Mouse (Mus musculus) mouse embryonic stem cell (cell line): ENCODE measurements around the gene Mier2.

Experiments
- in situ Hi-C, 2 experiments: fragments of 300-500 bp; cut with MboI; formaldehyde crosslinking; loops; 1 replicate in 1 of 2; 3 replicates in 1 of 2; pipeline ENCODE4 v1.14.3; 2019 to 2020; ENCODE audit warnings: low sequenced_read_pairs in 2 of 2, low pct_unique_long_range_greater_than_20kb in 1 of 2, mixed read lengths in 1 of 2; ENCODE audit not compliant: unreplicated experiment in 1 of 2

Mier2 gene

DNA sequence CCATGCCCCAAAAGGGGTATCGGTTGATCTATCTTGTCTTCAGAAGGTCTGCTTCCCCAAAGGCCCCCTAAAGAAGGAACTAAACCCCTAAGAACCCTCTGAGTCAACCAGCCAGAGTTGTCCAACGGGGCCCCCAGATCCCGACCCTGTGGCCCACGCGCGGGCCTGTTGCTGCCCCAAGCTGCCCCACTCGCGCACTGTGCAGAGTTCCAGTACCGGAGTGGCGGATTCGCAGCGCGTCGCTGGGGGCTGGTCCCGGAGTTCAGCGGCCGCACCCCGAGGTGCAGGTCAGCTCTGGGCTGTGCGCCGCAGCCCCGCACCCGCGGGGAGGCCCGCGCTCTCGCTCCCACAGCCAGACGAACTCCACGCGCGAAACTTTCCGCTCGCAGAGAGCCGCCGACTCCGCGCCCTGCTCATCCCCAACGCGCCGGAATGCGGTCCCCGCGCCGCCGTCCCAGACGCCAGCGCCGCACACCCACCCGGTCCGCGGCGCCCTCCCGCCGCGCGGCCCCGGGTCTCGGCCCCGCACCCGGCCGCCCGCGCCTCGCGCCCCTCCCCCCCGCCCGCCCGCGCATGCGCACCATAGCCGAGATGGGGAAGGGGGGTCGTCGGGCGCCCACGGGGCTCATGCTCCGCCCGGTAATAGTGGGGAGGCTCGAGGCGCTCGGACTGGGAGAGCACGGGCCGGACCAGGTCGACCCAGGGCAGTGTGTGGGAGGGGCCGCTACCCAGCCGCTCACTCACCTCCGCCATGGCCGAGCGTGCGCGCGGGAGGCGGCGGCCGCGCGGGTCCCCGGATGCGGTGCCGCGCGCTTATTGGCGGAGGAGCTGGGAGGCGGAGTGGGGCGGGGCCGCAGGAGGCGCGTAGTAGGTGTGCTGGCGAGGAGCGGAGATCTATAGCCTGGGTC lies at the start of gene Mier2:
TSS of gene Mier2 (minus strand) at position 870 of the 908 bp plus-strand sequence.
- in situ Hi-C loops: no loop called here

DNA sequence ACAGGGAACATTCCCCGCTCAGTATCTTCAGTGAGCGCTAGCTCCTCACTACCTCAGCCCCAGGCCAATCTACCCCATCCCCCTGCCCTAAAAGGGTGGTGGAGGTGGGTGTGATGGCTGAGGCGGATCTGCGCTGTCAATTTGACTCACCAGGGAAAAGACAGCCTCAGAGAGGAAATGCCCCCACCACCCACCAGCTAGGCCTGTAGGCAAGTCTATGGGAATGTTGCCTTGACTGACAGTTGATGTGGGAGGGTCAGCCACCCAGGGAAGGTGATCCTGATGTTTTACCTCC lies 42.9 kb upstream of the Mier2 start:
- in situ Hi-C loops: no loop called here

DNA sequence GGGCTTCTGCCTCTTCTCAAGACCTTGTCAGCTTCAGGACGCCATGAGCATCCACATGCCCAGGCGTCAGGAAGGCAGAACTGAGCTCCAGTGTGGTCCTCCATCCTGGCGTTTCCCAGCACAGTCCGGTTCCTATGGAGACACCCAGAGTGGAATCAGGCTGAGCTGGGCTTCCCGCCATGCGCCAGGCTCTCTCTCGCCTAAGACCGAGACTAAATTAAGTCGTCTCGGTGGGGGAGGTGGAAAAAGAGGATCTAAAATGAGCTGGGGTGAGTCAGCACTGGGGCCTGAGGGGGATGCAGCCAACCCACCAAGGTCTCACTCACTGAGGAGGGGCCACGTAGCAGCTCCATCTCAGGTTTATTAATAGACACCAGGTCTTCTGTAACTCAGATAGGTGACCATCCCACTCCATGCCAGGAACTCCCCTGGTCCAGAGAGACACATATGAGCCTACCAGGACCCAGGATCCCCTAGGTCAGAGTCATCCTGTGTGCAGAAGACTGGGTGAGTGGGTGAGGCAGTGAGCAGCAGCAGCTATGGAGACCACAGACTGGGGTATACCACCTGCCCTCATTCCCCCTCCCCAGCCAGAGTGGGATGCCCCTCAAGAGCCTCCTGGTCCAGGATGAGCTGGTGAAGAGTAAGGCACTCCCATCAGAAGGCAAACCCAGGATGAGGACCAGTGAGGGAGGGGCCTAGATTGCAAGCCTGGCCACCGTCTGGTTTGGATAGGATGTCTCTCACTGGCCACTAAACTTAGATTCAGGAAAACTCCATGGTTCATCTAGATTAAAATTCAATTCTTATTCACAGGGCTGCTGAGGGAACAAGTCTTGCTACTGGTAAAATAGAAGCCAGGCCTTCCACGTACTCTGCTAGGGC lies 42.3 kb upstream of the Mier2 start:
- in situ Hi-C loops: no loop called here

DNA sequence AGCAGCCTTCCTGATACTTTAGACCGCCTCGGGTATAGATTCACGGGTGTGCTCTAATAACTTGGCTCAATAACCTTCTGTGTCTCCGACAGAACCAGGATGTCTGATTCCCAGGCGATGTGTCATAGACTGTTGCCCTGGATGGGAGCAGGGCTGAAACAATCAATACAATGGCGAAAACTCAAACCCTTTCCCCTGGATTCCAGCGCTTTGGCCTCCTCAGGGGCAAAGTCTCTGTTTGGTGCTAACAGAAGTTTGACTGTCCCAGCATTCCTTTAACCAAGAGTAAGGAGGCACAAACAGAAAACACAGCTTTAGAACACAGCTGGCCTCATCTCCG lies 40.6 kb upstream of the Mier2 start:
- in situ Hi-C loops: no loop called here

DNA sequence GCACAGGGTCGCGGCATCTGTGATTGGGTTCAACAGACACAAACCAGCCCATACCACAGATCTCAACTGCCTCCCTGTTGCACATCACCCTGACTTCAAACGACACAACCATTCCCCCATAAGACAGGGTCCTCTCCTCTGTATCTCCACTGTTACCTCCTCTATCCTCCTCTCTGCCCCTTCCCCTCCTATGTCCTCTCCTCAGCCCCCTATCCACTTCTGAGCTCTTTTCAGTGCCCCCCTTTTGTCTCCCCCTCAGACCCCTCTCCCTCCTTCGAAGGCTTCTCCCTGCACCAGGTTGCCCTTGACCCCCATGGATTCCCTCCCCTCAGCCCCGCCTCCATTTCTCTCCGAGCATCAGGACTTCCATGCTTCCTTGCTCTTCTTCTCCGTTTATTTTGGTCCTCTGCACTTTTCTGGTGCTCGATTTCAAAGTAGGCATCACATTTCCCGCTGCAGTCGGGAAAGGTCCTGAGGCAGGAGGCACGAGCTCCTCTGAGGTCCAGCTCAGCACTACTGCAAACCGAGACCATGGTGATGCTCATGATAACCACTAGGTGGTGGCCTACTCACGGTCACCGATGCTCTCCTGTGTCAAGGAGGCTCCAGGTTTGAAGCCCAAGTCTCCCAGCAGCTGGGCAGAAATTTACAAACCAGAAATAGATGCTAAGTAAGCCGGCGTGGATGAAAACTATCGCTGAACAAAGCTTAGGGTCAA lies 40.0 kb upstream of the Mier2 start:
- in situ Hi-C loops: no loop called here

DNA sequence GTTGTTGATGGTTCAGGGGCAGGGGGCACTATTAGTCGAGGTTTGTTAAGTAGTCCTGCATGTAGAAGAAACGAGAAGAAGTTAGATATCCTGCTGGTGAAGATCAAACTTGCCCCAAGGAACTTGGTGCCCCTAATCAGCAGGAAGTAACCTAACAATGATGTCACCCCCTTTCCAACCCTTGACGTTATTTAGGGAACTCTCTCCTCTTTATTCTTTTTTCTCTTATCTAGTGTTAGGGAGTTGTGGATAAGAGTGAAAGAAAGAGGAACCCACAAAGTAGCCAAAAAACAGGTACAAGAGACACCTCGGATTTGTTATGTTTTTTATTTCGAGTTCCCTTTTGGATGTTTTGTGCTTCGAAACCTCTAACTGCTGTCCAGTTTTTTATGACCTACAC lies 39.1 kb upstream of the Mier2 start:
- in situ Hi-C loops: no loop called here

DNA sequence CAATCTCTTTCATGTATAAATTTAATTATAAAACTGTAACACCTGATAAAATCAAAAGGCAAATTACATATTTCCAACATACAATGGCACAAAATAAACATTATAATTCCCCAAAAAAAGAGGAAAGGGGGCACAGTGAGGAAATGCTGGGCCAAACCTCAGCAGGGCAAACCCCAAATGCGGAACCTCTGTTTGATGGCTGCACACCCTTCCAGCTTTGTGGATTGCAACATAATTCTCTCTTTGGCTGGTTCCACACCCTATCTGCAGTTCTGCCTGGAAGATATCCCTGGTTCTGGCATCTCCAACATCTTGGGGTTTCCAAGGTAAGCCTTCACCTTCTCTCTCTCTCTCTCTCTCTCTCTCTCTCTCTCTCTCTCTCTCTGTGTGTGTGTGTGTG lies 35.7 kb upstream of the Mier2 start:
- in situ Hi-C loops: no loop called here

DNA sequence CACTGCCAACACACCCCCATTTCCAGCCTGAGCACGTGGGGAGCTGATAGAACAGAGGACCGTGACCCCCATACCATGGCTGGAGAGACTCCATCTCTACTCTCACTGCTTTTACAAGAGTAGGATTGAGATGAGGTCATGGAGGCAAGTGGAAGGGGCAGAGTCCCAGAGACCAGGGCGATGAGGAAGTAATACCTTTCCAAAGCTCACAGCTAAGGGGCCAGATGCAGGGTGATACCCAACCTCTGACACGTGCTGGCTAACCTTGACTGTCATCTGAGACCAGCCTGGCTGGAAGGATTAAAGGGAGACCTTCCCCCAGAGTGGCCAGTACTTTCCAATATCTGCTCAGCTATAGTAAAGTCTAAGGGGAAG lies 32.7 kb upstream of the Mier2 start:
- in situ Hi-C loops: no loop called here

DNA sequence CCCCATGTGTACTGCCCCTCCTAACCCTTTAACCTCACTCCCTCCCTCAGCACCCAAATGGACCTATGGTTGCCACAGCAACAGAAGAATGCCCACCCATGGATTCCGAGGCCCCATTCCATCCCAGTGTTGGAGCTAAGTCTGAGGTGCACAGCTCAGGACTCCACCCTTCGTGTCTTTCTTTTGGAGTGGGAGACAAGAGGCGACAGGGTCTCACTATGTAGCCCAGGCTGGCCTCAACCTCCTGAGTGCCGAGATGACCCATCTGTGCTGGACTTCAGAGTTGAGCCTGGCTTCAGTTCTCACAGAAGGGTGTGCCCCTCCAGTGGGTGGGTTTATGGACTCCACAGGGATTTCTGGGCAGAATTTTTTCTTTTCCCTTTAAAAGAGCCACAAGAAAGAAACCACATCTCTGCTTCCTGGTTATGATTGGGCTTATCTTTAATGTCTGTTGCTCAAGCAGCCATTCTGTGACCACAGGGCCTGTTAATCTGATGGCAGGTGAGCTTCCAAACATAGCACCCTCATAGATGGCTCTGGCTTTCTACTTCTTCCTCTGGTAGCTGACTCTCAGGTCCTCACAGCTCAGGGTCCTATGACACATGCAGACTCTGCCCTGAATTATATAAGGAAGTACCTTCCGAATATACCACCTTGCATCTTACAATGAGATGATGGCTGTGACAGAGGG lies 32.2 kb upstream of the Mier2 start, which contains the start of gene Theg:
TSS of gene Theg (minus strand) at position 271 of the 691 bp plus-strand sequence.
- in situ Hi-C loops: no loop called here

DNA sequence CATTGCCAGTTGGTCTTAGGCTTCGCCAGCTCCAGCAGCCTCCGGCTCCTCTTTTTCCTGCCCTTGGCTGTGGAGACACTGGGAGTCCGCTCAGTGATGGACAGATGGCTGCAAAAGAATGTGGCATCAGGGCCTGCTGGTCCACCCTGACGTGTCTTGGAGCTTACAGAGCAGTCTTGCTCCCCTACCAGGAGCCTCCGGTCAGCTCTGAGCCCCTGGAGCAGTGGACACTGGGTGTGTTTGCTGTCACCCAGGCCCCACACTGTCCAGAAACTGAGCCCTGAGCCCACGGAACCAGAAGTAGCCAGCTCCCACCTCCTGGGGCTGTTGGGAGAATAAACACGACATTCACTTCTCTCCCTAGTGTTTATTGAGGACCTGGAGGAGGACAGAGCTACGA lies 31.2 kb upstream of the Mier2 start:
- in situ Hi-C loops: no loop called here

DNA sequence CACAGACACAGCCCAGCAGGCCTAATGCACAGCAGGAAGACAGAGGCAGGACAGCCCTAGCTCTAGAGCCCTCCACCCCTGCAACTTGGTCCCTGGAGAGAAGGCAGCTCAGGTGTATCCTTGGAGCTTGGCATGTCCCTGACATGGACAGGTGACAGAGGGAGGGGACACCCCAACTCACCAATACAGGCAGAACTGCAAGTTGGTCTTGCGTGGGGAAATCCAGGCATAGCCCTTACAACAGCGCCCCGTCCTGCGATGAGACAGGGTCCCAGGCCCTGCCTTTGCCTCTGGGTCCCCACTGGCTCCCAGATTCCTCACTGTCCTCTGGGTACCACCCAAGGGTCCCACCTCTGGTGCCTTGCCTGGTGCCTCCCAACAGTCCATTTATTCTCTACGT lies 30.7 kb upstream of the Mier2 start:
- in situ Hi-C loops: no loop called here

DNA sequence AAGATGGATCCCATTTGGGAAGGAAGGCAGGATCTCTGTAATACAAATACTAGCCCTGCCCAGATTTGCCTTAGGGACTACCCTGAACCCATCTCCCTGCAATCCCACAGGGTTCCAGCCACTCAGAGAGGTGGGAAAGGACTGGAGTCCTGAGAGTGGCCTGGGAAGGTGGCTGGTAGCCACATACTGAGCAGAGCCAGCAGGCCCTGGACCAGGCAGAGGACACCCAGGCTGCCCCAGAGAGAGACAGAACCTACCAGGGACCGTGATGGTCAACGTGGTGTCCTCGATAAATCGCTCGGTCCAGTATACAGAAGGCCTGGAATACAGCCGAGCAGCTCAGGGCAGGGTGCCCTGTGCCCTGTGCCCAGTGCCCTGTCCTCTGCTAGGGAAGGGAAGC lies 30.1 kb upstream of the Mier2 start:
- in situ Hi-C loops: no loop called here

DNA sequence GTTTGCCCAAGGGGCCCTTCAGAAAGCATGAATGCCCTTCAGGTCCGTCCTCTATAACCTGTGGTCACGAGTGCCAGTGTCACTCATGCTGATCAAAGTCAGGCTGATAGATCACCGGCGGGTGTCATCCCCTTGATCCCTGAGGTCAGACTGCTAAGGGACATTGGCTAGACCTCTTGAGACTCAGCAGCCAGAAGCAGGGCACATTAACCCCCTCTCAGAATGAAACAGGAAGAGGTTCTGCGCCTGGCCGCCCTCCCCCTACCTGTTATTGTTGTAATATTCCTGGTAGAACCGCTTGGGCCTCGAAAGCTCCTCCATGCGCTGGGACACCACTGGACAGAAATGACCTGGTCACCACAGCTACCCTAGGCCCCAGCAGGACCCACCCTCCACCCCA lies 29.4 kb upstream of the Mier2 start:
- in situ Hi-C loops: no loop called here

DNA sequence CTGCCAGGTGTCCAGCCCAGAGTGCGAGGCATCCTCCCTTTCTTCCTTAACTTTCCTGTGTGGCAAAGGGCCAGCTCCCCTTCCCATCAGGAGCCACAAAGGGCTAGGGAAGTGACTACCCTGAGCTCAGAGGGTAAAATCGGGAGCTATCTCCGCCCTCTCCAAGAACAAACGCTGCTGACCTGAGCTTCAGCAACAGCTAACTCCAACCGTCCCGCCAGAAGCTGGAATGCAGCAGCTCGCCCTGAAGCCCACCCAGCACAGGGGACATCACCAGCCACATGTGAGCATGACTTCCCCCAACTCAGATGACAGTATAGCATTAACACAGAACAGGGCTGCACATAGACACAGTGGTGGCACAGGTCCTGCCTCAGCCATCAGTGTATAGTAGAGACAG lies 29.0 kb upstream of the Mier2 start:
- in situ Hi-C loops: no loop called here

DNA sequence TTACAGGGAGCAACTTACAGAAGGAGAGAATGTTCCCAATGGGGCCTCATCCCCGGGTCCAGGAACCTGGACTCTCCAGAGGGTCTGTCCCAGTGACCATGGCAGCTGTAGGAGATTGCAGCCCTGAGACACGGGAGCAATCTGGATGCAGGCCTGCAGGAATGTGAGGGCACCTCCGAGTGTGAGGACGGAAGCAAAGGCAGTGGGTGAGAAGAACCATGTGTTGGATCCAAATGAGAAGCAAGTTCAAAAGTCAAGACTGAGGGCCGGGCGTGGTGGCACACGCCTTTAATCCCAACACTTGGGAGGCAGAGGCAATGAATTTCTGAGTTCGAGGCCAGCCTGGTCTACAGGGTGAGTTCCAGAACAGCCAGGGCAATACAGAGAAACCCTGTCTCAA lies 26.5 kb upstream of the Mier2 start:
- in situ Hi-C loops: no loop called here

DNA sequence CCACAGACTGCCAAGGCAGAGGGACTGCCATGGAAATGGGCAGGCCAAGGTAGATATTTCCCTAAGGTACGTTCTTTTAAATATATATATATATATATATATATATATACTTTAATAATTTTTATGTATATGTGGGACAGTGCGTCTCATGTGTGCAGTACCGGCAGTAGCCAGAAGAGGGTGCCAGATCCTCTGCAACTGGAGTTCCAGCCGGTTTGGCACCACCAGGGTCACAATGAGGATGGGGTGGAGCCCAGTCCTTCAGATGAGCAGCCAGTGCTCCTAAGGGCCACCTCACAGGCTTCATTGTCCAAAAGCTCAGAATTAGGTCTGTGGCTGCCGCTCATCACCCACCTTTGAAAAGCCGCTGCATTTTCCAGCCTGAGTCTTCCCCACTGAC lies 25.8 kb upstream of the Mier2 start:
- in situ Hi-C loops: no loop called here

DNA sequence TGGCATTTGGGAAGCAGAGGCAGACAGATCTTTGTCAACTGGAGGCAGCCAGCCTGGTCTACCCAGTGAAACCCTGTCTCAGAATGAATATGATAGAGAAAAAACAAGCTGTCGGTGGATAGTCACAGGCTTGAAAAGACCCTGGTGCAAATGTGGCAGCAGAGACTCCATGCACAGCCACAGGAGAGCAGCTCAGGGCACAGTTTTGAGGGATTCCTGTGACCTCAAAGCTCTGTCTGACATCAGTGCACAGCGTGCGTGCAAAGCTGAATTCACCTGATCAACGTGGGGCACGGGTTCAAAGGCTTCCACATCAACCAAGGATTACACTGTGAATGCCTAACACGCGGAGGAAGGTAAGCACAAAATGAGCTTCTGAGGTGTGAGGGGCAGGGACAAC lies 25.4 kb upstream of the Mier2 start:
- in situ Hi-C loops: no loop called here

DNA sequence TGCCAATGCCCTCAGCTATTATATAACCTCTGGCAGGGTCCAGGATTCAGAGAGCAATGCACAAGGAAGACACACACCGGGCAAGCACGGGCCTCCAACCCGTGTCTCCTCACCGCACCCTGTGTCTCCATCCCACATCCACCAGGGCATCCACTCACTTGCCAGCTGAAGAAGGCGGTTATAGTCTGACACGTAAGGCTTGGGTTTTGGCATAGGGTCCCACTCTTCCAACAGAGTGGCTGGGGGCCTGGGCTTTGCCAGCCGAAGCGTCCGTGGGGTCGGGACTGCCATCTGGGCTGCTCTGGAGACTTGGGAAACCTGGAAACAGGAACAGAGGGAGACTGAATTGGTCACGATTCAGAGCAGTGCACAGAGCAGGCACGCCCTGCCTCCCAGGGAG lies 24.8 kb upstream of the Mier2 start:
- in situ Hi-C loops: no loop called here

DNA sequence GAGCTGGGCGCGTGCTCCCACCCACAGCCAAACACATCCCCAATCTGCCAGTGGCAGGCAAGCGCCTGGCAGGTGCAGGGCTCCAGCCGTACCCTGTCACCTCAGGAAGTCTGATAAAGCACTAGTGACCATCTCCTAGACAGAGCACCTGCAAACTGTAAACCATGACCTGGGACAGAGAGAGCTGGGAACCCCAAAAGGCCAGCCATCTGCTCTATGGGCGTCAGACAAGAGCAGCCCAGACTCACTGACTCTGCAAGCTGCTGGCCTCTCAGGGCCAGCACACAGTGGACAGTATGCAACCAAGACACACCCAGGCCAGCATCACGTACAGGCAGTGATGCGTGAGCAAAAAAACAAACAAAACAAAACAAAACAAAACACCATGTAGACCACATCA lies 23.9 kb upstream of the Mier2 start:
- in situ Hi-C loops: no loop called here
